Mouse (Mus musculus): ENCODE results near the gene Nell1.

- TF ChIP-seq CTCF (IDR thresholded peaks at IDR 0.05; ENCODE audit: insufficient read depth, low read length): no peak
- TF ChIP-seq POLR2A (IDR thresholded peaks at IDR 0.05; ENCODE audit: borderline replicate concordance, extremely low read depth, low read depth, low read length): no peak
These were observed 435.8 kb downstream of the Nell1 start for GRCm38 (mm10) chr7:50410421-50410820.

All from lung, adult 2 months (tissue).